Mouse (Mus musculus) MEL-GATA-1-ER (cell line): ENCODE results near the gene Taar5.

Source experiments
- DNase-seq: peaks from one replicate; pipeline ENCODE4 v3.0.0-alpha.2; 2012; ENCODE audit warnings: low read depth; ENCODE audit errors: extremely low read depth

The Taar5 gene

GRCm38 (mm10) chr10:23970656-23971165, at the start of gene Taar5:
Gene Taar5 (plus strand): TSS chr10:23970706.
- DNase-seq: no peak

DNA sequence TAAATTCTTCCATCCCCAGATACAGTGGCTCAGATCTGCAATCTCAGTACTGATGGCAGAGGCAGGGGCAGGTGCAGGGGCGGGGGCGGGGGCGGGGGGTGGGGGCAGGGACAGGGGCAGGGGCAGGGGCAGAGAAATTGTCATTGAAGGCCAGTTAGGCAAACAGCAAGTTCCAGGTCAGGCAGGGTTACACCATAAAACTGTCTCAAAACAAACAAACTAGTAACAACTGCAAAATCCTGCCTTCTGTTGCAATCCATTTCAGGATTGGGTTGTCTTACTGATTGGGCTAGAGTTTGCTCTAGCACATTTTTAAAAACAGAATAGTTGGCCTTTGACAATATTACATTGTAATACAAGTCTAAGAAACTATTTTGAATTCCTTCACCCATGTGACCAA, 48.0 kb upstream of the Taar5 start:
- no peak for DNase-seq

- no peak for DNase-seq
Observed at GRCm38 (mm10) chr10:23923941-23924340, 46.6 kb upstream of the Taar5 start.

GRCm38 (mm10) chr10:23937613-23938012, 32.9 kb upstream of the Taar5 start:
- DNase-seq: no peak

GRCm38 (mm10) chr10:23938312-23938711, 32.2 kb upstream of the Taar5 start, which contains the start of gene Taar2:
Gene Taar2 (plus strand): TSS chr10:23938572.
- DNase-seq: no peak

DNA sequence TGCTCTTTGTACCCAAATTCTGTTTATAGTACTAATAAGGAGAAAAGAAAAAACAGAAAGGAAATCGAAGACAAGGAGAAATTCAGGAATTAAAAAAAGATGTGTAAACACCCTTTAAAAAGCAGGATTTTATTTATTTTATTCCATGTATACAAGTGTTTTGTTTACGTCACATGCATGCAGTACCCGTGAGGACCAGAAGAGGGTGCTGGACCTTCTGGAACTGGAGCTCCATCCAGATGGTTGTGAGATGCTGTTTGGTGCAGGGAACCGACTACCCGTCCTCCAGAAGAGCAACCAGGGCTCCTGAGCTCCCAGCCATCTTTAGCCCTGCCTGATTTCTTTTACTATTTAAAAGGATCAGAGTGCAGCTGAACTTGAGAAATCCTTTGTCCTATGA, 28.0 kb upstream of the Taar5 start:
- DNase-seq: peak; percentile 25

GRCm38 (mm10) chr10:23948026-23948425, 22.5 kb upstream of the Taar5 start:
- no peak for DNase-seq

GRCm38 (mm10) chr10:23949508-23950005, 20.9 kb upstream of the Taar5 start, which contains the start of gene Taar3:
Gene Taar3 (plus strand): TSS chr10:23949558.
- no peak for DNase-seq

DNA sequence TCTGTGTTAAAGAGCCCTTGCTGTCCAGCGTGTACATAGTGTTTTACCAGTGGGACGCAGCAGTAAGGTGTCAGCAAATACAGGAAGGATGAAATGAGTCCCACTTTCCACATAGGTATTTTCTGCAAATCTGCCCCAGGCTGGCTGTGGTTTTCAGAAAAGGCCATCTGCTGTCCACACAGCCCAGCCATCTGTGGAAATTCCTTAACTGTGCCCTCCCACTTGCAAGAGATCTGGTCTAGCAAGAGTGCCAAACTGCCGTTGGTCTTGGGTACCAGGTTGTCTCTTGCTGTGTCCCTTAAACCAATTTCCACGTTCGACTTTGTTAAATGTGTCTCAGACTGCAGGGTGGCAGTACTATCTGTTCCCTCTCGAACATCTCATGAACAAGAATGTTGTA, 18.8 kb upstream of the Taar5 start:
- DNase-seq: no peak

DNA sequence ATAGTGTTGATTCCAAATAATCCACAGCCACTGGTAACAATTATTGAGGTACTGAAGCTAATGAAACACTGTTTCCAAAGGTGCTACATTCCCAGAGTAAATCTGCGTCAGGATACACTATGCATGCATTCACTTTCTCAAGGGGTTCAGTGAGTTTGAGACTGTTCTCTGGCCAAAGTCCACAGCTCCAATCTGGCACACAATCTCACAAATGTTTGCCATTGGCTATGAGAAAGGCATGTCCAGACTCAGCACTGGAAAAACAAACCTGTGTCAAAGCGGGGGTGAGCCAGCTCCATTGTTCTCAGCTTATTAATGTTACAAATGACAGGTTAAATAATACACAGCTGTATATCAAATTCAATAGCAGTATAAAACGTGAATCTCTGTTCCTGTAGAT, 11.4 kb upstream of the Taar5 start:
- DNase-seq: no peak

DNA sequence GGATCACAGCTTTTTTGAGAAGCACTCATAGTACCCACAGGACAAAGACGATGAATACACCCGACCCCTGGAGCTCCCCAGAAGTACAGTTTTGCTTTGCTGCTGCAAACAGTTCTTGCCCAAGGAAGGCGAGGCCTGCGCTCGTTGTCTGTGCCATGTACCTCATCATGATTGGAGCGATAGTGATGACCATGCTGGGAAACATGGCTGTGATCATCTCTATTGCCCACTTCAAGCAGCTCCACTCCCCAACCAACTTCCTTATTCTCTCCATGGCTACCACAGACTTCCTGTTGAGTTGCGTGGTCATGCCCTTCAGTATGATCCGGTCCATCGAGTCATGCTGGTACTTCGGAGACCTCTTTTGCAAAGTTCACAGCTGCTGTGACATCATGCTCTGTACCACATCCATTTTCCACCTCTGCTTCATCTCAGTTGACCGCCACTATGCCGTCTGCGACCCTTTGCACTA, 10.0 kb upstream of the Taar5 start, which contains the start of gene Taar4:
TSS of gene Taar4 (plus strand) at position 51 of the 472 bp plus-strand sequence.
- DNase-seq: no peak

GRCm38 (mm10) chr10:23963444-23963843, 7.1 kb upstream of the Taar5 start:
- no peak for DNase-seq

- DNase-seq: no peak
Observed at GRCm38 (mm10) chr10:23964921-23965610, 5.4 kb upstream of the Taar5 start.

GRCm38 (mm10) chr10:23971256-23971655, 750 bp downstream of the Taar5 start:
- DNase-seq: no peak

DNA sequence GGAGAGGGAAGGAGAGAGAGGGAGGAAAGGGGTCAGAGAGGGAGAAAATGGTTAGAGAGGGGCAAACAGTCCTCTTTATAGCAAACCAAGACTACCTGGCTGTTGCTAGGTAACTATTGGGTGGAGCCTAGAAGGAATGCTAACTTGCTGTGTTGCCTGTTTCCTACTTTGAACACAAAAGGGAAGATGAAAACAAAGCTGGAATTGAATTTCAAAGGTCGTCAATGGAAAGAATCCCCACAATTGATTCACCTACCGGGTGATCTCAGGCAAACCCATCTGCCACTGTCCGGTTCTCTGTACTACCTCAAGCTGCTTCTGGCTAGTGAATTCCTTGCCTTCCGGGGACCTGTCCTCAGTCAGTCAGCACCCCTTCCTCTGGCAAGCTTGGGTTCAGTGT, 7.5 kb downstream of the Taar5 start:
- DNase-seq: no peak

DNA sequence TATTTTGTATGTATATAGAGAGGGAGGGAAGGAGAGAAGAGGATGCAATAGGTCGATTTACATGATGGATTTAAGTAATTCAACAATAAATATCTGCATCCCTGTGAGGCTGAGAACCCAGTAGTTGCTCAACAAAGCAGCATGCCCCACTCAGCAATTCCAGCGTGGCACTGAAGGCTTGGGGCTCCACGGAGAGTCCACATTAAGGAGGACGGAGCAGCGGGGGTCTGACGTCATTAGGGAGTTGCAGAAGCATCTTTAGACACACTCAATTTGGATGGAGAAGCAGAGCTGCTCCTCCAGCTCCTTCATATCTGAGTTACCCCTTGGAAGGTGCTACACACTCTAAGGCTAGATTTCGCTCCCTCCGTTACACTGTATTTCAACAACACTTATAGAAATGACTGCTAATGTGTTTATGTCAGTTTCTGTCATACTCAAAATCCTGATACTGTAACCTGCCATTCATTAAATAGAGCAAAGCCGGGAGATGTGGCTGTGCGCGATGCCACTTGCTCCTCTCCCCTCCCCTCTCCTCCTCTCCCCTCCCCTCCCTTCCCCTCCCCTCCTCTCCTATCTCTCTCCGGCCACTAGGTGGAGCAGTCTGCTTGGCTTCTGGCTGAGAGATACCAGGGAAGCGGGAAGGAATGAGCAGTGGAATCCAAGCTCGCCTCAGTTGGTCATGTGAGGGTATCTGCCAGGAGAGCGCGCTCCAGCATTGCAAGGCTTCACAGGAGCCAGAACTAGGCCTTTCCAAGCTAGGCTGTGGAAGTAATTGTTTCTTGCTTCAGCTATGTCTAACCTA, 8.6 kb downstream of the Taar5 start:
- peak; percentile 31 for DNase-seq

DNA sequence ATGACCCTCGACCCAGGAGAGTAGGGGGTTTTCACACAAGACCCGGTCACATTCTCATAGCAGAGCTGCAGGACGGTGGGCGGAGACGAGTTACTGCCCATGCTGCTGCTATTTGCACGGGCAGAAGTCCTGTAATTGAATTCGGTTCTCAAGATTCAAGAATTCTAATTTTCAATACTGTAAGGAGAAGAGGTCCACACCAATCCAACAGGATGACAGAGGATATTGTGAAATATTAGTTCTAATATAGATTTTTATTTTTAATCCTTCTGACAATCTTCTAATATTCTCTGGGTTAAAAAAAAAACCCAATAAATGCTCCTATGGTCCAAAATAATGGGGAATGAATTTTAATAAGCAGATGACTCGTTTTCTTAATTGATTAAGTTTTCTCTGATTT, 15.0 kb downstream of the Taar5 start, which contains the start of gene Taar6:
TSS of gene Taar6 (minus strand) at position 101 of the 400 bp plus-strand sequence.
- DNase-seq: no peak

- no peak for DNase-seq
Observed at GRCm38 (mm10) chr10:23986419-23986818, 15.9 kb downstream of the Taar5 start.

DNA sequence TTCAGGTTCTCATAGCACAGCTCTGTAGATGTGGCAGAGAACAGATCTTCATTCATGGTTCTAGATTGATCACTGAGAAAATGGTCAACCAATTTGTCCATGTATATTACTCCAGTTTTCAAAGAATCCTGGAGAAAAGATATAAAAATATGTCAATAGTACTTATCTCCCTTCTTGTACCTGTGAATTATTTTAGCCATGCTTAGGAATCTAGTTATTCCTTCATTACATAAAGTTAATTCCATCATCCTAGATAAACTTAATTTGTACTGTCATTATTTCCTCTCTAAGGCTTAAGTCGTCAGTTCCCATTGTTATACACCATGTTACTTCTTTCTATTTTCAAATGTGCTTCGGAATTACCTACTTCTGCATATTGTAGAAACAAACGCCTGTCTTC, 22.9 kb downstream of the Taar5 start, which contains the start of gene Taar7a:
TSS of gene Taar7a (minus strand) at position 101 of the 400 bp plus-strand sequence.
- no peak for DNase-seq

- DNase-seq: no peak
Observed at GRCm38 (mm10) chr10:23999639-24000038, 29.1 kb downstream of the Taar5 start, which contains the start of gene Taar7b. Gene Taar7b (plus strand): TSS chr10:23999939.

DNA sequence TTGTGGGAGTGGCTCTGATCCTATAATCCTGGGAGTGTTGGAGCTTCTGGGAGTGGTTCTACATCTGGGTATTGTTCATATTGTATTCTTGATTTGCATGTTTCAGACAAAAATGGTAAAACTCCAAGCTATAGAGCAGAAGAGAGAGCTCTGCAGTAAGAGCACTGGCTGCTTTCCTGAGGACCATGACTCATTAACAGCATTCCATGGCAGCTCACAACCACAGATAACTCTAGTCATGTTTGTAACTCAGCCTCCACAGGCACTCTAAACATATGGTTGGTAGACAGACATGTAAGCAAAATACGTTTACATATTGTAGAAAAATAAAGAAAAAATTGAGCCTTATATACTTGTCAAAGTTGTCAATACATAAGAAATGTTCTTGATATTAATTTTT, 35.9 kb downstream of the Taar5 start:
- DNase-seq: no peak

DNA sequence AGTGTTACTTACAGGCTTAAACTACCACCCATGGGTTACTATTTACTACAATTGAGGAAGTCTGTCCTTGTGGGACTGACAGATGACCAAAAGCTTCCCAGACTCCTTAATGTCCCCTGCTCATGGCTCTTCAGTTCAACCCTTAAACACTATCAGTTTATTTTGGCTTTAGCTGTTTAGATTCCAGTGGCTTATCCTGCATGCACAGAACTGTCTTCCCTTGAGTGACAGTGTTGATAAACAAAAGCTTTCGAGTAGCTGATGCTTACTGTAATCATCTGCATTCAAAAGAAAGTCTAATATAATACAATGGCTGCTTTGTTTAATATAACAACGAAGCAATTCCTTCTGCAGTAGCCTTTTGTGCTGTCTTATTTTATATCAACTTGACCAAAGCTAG, 36.5 kb downstream of the Taar5 start:
- DNase-seq: no peak
